Mouse (Mus musculus) T-helper 17 cell (primary cell): ENCODE data around the gene Fut9.

Experiments
- in situ Hi-C, 2 experiments: fragments of 300-600 bp; cut with MboI, MseI; formaldehyde crosslinking; loops; 1 replicate in 1 of 2; 2 replicates in 1 of 2; pipeline ENCODE4 v1.15.1; 2025; ENCODE audit warnings: high pct_unique_total_duplicates in 2 of 2

Fut9 gene

DNA sequence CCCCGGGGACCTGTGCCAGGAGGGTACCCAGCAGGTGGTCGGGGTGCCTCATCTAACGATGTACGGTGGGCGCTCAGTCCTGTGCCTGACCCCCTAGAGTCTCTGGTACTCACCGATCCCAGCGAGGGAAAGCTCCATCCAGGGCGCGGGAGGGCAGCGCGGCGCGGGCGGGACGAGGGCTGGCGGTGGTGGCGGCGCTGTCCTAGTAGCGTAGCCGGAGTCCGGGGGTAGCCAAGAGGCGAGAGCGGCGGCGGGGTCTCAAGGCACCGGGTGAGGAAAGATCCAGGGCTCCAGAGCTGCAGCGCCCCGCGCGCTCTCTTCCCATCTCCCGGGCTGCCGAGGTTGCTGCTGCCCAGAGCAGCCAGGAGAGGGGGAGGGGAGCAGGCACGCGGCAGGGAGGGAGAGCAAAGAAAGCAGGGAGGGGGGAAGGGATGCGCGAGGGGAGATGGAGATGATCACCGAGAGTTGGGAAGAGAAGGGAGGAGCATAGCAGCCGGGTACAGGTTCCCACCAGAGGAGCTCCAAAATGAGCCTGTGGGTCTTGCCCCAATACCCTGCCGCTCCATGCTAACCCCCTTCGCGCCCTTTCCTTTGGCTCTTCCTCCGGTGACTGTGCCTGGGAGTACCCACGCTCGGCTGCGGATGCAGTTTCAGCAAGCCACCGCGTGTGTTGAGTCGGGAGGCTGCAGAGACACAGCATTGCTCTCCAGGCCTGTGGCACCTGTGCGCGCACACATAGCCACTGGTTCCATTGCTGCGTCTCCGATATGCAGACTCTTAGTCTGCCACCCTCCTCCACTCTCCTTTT lies at the start of gene Fut9:
TSS of gene Fut9 (minus strand) at position 769 of the 808 bp plus-strand sequence.
- in situ Hi-C loops, result no loop called here

DNA sequence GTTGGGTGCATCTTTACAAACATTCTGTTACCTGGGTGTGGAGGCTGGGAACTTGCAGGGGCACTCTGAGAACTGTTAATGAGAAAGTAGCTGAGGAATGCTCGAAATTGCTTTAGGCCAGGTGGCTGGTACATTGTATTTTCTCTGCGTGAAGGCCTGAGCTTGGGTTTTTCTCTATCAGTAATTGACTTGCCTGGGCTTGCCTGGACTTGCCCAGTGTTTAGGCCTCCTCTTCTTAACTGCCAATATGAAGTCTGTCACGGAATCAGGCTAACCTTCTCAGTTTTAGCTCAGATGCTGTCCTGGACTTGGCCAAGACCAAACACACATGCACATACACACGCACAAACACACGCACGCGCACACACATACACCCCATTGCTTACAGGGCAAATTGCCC lies 15.7 kb upstream of the Fut9 start:
- in situ Hi-C loops, result no loop called here

DNA sequence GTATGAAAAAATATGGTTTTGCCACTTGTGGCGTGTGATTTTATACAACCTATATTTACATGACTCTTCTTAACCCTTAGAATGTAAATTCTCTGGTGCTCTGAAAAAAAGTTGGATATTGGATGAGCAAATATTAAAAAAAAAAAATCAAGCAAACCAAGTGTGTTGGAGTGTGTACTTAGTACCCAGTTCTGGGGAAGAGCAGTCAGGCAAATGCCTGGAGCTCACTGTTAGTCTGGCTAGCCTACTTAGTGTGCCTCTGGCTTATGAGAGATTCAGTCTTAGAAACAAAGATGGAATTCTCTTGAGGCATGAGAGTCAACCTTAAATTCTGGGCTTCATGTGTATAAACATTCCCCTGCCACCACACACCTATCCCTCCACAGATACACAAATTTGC lies 13.3 kb upstream of the Fut9 start:
- in situ Hi-C loops, result no loop called here

DNA sequence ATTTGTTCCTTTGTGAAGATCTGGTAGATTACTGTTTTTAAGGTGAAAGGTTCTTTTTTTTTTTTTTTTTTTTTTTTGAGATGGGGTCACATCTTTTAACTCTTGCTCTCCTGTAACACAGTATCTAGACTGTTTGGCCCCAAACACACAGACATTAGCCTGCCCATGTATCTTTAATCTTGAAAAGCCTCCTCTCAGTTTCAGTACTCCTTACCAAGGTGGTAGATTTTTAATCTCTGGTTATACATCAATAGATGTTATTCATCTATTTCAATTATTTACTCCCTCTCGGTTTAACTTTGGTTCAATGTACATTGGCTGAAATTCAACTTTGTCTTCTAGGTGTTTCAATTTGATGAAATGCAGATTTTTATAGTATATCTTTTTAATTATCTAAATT lies 10.0 kb upstream of the Fut9 start:
- in situ Hi-C loops, result no loop called here

DNA sequence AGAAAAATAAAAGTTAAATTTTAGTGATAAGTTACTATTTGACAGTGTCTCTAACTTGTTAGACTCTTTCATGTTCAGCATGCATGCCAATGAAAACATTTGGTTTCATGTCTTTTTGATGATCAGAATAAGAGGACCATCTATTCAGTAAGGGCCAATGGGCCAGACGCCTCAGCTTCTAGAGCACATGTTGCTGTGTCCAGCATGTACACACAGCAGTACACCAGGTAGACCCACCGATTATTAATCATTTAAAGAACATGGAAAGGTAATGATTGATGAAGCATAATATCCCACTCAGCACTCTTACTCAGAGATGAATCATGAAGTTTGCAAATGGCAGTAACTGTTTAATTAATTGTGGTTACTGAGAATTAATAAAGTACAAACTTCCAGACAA lies 1.7 kb upstream of the Fut9 start:
- in situ Hi-C loops, result no loop called here

DNA sequence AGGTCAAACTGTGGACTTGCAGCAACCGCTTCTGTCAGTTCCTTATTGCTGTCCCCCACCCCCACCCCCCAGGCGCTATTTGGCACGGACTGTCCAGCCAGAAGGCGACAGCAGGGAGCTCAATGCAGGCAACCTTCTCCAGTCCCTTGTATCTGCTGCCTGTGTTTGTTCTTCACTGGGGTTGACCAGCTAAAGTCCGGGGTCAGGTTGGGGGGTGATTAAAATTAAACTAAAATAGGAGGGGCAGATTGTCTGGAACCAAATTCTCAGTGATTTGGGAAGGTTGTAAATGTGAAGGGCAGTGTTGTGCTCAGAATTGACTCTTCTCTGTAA lies 206 bp upstream of the Fut9 start:
- in situ Hi-C loops, result no loop called here

DNA sequence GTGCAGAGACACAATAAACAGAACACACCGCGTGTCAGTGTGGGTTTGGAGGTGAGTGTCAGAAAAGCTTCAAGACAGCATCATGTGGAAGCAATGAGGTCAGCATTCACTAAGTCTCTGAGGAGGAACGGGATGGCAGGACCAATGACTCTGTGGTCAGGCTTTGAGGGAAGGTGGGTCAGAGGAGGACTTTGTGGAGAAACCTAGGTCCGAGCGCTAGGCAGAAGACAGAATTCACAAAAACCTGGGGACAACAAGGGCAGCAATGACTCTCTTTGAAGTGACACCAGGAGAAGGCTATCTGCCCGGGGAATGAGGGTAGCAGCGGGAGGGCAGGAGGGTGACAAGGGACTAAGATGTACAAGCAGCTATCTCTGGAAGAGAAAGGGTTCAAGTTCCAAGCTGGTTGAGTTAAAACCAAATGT lies 981 bp downstream of the Fut9 start:
- in situ Hi-C loops, result no loop called here

DNA sequence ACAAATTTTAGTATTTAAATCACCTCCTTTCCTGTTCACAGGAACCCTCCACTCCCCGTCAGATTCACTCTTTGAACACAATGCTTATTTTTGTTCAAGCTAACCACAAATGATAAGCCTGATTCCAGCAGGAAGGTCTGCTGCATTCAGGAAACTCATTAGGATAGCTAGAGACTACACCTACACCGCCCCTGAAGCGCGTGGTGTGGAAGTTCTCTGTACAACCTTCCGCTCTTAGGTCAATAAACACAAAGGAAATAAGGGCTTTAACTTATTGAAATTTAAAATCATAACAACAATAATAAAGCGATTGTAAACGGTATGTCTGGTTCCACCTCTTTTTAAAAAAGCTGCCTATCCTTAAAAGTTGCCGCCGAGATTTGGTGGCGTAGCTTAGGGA lies 1.6 kb downstream of the Fut9 start:
- in situ Hi-C loops, result no loop called here

DNA sequence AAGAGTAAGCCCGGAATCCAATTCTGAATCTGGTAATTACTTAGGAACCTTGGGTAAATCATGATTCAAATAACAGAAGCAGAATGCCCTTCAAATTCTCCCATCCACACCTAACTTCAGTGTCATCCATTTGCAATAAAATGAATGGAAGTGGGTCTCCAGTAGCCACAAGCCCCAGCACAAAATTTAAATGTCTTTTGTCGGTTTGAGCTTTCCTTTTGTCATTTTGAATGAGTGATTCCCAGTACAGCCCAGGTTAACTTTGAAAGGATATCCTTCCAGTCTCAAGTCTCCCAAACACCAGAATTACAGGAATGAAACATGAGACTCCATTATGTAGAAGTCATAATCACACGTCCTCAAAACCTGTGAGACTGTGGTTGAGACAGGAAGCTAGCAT lies 3.9 kb downstream of the Fut9 start:
- in situ Hi-C loops, result no loop called here

DNA sequence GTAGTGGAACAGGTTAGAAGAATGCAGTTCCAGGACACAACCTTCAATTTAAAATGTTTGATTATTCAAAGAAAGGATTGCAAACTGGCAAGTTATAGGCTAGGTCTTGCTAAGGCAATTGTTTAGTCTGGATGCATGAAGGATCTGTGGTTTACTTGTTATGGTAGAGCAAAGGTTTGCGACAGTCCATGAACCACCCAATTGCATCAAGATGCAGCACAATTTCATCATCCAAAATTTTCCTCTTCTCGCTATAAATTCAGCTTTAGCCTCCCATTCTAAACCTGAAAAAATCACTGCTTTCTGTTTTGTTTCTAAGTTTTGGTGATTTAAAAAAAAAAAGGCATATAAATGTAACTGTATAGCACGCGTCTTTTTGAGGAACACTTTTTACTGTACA lies 14.8 kb downstream of the Fut9 start:
- in situ Hi-C loops, result no loop called here

DNA sequence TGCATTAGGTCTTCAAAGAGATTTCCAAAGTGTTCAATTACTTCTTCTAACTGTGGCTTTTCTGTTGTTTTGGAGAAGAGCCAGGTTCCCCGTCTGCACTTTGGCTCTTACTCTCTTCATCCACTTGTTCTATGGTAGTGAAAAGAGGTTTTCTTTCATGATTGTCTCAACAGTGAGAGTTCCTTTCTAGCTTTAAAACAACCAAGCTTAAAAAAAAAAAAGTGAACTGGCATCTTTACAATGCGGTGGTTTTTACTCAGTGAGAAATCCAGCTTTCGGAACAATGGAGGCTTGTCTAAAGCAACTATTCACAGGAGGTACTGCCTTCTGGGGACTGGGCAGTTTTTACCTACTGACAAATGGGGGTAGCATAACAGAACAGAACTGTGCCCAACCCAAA lies 31.4 kb downstream of the Fut9 start:
- in situ Hi-C loops, result no loop called here

DNA sequence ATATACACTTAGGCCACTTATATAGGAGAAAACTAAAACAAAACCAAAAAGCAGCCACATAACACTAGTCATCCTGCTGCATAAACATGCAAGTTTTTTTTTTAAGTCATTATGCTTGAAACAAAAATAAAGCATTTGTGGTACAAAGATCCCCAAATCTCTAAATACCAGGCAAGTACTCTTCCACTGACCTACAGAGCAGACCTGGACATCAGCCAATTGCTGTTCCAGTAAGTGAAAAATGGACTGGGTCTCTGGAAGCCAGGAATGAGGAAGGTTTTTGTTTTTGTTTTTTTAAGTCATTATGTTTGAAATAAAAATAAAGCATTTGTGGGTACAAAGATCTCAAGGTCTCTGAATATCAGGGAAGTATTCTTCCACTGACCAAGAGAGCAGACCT lies 37.0 kb downstream of the Fut9 start:
- in situ Hi-C loops, result no loop called here

DNA sequence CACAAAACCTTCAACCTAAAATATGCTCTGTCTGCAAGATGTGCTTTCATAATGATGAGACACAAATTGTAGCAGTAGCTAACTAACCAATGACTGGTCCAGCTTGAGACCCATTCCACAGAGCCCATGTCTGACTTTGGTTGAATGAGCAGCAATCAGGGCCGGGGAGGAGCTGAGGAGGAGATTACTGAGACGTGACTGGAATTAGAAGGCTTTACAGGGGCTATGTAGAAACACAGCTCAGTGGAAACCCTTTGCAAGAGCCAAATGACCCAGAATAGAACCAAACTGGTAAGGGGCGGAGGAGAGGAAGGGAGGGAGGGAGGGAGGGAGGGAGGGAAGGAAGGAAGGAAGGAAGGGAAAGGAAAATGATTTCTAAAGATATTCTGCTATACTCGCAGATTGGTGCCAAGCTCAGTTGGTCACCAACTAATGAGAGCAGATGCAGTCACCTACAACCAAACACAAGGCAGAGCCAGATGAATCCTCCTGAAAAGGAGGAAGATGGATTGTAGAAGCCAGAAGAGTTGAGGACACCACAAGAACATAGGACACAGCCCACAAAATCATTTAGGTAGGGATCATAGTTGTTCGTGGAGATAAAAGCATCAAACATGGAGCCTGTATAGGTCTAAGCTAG lies 42.0 kb downstream of the Fut9 start:
- in situ Hi-C loops, result loop anchor here in 1 of 2 experiments (5.0 kb wide), 1 partner anchor 51 kb away; no protein-coding TSS in a partner anchor

DNA sequence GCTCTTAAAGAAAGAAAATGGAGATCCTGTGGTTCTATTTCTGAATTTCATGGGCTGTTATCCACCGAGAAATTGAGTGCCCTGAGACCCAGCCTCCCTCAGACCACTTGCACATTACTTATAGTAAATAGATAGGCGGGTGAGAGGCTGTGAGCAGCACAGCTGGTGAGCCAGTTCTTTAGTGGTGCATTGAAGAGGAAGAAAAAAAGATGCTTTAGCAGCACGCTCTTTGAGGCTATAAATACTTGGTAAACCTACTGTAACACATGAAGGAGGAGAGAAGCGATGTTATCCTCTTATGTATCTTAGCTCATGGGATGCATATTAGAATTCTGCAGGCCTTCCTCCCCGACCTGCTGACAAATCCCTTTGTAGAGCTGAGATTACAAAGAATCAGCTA lies 58.5 kb downstream of the Fut9 start:
- in situ Hi-C loops, result no loop called here

DNA sequence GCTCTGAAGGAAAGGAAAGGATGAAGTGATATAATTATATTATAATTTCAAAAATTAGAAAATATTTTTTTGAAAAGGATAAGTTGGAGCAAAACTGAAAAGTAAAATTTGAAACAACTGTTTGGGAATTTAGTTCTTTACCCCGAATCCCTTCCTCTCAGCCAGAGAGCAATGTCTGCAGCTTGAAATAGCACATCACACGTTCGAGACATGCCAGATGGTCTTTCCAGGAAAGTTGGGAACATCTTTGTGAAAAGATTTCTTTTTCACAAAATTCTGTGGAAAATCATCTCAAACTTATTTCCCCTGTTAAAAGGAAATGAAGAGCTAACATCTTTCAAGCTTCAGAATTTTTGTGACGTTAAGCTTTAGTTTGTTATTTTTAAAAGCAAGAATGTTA lies 61.3 kb downstream of the Fut9 start:
- in situ Hi-C loops, result no loop called here

DNA sequence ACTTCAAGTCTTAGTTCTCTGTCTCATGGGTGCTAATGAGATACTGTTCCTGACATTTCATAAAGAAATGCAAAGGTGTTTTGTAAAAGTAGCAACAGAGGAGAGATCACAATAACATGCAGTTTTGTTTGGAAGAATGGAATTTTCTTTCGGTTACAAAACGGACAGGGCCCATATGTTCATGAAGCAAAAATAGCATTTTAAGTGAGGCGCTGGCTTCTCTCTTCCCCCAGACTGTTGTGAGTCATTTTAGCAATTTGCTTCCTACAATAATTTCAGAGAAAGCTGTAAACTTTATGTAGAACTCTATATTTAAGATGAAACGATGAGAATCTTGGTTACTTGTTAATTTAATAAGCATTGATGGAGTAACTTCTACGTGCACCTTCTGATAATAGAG lies 78.5 kb downstream of the Fut9 start:
- in situ Hi-C loops, result no loop called here

DNA sequence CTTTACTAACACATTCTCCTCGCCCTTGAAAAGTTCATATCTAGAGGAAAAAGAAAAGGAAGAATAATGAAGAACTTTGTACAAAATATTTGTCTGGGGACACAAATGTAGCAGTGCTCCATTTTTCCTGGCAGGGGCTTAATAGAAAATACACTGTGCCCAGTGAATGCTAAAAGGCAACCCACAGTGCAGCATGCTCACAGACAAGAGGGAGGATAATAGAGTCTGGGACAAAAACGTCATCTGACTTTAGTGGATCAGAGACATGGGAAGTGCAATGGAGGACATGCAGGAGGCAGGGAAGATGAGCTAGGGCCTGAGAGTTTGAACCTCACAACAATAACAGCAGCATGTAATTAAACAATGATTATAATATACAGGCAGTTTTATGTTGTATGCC lies 86.1 kb downstream of the Fut9 start:
- in situ Hi-C loops, result loop anchor here in 1 of 2 experiments (10.0 kb wide), 1 partner anchor 1021 kb away; no protein-coding TSS in a partner anchor

DNA sequence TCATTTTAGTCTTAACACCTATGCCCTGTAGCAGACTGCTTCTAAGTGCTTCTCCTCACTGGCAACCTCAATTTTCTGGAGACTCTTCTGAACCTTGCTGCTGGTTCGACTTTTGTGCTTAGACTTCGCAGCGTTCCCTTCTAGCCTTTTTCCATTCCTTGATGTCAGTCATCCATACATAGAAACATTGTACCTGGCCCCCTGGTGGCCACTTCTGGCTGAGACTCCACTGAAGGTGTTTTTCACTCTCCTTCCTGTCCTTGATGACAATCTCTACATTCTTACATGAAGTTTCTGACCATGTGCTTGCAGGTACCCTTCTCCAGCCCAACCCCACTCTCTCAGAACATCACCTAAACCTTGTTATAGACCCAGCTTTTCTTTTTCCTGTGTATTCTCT lies 115.1 kb downstream of the Fut9 start:
- in situ Hi-C loops, result no loop called here

DNA sequence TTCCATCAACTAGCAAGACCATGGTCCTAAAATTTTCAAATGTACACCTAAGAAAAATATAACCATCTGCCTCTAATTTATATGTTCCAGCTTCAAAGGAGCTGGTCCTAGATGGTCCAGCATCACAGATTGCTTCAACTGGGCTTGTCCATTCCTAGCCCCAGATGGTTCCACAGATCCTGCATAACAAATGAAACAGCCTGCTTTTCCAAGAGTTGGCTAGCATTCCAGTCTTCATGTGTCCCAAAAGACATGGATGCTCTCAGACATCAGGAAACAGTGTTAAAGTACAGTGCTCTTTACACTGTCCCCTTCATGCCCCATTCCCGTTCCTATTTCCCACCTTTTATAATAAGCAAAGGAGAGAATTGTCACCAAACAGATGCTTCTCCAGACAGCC lies 135.8 kb downstream of the Fut9 start:
- in situ Hi-C loops, result no loop called here

DNA sequence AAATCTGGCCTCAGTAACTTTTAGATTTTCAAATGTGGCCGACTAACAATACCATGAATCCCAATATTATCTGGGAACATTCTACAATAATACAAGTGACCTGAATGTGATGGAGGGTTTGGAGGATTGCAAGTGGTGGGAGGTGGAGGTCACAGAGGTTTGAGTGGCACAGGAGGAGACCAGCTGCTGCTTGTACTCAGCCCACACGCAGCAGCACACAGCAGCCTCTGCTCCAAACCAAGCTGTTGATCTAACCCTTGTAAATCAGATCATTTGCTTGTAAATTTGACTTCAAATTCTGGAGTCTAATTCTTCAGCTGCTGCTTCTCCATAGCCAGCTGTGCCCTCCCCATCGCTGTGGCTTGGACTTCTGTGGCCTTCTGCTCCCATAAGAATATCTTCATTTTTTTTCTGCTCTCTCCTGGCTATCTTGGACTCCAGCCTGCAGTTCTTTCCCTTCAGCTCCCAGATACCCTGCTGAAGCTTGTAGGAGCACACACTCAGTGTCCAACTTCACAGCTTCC lies 138.8 kb downstream of the Fut9 start:
- in situ Hi-C loops, result no loop called here

DNA sequence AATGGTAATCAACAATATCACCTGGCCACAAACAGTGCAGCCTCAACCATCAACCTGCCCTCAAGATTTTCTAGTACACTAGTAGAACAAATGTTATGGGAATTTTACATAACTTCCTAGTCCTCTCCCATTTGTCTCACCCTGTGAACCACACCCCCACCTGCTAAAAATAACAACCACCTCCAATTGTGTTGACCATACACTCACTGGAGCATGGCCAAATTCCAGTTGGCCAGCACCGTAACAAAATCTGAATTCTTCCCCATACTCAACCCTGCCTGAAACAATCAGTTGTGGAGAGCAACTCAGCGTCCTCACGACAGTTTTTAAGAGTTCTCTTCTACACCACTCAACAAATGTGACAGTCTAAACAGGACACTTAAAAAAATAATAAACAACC lies 141.3 kb downstream of the Fut9 start:
- in situ Hi-C loops, result no loop called here

DNA sequence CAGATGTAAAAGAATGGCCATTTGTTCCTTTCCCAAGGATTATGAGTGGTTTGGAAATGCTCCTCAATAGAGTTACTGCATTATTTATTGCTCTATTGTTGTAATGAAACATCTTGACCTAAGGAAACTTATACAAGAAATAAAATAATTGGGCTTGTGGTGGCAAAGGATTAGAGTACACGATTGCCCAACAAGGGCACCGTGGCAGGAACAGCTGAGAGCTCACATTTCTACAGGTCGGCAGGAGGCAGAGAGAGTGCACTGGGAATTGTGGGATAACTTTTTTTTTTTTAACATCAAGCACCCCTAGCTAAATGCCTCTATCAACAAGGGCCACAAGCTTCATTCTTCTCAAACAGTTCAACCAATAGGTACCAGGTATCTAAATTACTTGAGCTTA lies 148.1 kb downstream of the Fut9 start:
- in situ Hi-C loops, result no loop called here

DNA sequence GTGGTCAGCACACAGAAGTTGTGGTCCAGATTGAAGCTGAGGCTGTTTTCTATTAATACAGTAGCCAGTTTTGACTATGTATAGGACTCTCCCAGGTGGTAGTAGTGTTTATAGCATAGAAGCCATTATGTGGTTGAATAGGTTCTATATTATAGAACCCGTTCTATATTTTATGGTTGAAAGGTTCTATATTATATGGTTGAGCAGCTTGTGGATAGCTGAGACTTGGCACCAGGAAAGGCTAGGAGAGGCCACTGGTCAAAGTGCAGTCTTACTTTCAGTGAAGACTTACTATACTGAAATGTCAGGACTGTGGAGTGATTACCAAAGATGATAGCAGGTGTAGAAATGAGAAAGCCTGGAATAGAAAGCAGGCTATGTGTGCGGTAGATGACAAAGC lies 151.9 kb downstream of the Fut9 start:
- in situ Hi-C loops, result no loop called here
